Mouse (Mus musculus): ENCODE measurements at regions not wholly inside any gene's neighbourhood (a gene's known extent, or its start where the extent isn't known, plus 50 kb on each side); places are given as distances from the start of the nearest gene placed in this dataset.

DNA sequence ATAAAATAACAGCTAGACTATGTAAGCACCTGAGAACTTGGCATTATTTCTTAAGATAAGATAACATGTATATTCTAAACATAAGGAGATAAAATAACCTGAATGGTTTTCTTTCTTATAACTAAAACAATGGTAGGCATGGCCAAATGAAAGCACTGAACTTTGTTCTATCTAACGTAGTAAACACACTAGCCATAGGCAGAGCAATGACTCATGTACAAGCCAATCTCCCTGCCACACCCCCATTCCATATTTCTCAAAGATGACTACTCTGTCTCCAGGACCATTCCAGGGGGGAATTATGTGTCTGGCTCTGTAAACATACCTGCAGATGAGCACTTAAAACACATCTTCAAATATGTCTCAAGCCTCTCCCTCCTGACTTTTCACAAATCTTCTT lies 80.6 kb upstream of the Slc7a11 start:
- CTCF ChIA-PET = no interaction called here

DNA sequence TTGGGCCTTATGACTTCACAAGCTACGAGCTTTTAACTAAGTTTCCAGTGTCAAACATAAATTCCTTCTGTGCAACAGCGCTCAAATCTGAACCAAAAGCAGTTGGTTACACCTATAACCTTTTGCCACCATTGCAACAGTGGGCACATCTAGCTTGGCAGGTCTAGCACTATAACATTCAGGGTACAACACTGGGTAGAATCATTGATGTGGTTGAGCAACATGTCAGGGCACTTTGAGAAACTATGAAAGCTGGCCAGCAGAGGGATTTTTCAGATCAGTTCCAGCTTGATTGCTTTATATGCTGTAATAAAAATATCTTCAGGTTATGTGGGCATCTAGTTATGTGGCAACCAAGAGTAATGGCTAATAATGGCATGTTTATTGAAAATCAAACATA lies 63.8 kb upstream of the Slc7a11 start:
- CTCF ChIA-PET = no interaction called here
